Mouse (Mus musculus) cerebellum, adult 2 months (tissue): Measurements from ENCODE around the gene Kif16b.

Source experiments
- CTCF ChIP-seq: fragments of 200-500 bp; IDR thresholded peaks from 2 replicates; pipeline ENCODE4 v1.5.1; 2011; ENCODE audit warnings: low read depth, mild to moderate bottlenecking, control low read depth, low read length, moderate library complexity, borderline replicate concordance; ENCODE audit not compliant: insufficient read depth
- POLR2A ChIP-seq: fragments of 200-500 bp; IDR thresholded peaks from 2 replicates; pipeline ENCODE4 v1.6.1; 2011; ENCODE audit warnings: low read length, control low read depth, borderline replicate concordance; ENCODE audit not compliant: insufficient read depth

GRCm38 (mm10) chr2:142633996-142634559 lies 267.3 kb downstream of the Kif16b start:
- TF ChIP-seq POLR2A (no peak), CTCF (no peak)
